Mouse (Mus musculus): Measurements from ENCODE around the gene Poglut1. TPM values are rescaled to one million over a fixed set of nuclear protein-coding genes. Genes with fewer than 3 reads are reported as not detected.

Poglut1 gene
- polyA plus RNA-seq, 1 experiment, result 0.08 TPM

DNA sequence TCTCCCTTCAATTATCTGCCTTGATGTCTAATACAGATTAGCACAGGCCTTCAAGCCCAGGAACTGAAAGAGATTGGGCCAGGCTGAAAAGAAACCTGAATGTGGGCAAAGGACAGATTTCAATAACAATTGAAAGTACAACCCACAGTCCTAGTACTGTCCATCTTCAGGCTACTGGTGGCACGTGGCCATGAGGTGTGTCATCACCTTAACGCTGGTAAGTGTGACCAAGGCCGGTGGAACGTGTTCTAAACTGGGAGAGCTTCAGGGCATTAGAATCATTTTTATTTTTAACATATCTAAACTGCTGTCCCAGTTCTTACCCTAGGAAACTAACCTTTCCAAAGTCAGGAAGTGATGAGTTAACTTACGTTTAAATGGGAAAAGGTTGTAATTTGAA, 37.1 kb upstream of the Poglut1 start:
- no peak overlapping the region for H3K4me3 ChIP-seq (replicated peaks)
- H3K9me3 ChIP-seq (ENCODE audit: control insufficient read depth, low read length), result no peaks in the 10 kb centered on the region
- H3K4me1 ChIP-seq (ENCODE audit: control insufficient read depth), result peaks cover 8% of the 10 kb centered on the region
- no peaks in the 10 kb centered on the region for H3K27me3 ChIP-seq (ENCODE audit: control insufficient read depth)
- H3K36me3 ChIP-seq (ENCODE audit: control insufficient read depth), result peaks cover 84% of the 10 kb centered on the region
- TF ChIP-seq TAL1 (IDR thresholded peaks at IDR 0.05; ENCODE audit: low read length) (no peak), GATA1 (IDR thresholded peaks at IDR 0.05; ENCODE audit: low read length) (no peak)

DNA sequence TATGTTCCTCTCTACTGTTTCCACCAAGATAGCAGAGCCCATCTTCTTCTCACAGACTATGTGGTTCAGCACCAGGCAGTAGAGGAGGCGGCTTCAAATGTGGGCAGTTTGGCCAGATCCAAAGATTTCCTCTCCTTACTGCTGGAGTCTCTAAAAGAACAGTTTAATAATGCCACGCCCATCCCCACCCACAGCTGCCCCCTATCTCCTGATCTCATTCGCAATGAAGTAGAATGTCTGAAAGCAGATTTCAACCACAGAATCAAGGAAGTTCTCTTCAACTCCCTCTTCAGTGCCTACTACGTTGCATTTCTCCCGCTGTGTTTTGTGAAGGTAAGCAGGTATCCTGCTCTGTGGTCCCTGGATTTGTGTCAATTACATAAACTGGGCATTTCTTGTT, 35.1 kb upstream of the Poglut1 start:
- no peak overlapping the region for H3K4me3 ChIP-seq (replicated peaks)
- TF ChIP-seq GATA1 (IDR thresholded peaks at IDR 0.05; ENCODE audit: low read length) (no peak), TAL1 (IDR thresholded peaks at IDR 0.05; ENCODE audit: low read length) (no peak)
- no peaks in the 10 kb centered on the region for H3K27me3 ChIP-seq (ENCODE audit: control insufficient read depth)
- peaks cover 8% of the 10 kb centered on the region for H3K4me1 ChIP-seq (ENCODE audit: control insufficient read depth)
- peaks cover 85% of the 10 kb centered on the region for H3K36me3 ChIP-seq (ENCODE audit: control insufficient read depth)
- no peaks in the 10 kb centered on the region for H3K9me3 ChIP-seq (ENCODE audit: control insufficient read depth, low read length)

DNA sequence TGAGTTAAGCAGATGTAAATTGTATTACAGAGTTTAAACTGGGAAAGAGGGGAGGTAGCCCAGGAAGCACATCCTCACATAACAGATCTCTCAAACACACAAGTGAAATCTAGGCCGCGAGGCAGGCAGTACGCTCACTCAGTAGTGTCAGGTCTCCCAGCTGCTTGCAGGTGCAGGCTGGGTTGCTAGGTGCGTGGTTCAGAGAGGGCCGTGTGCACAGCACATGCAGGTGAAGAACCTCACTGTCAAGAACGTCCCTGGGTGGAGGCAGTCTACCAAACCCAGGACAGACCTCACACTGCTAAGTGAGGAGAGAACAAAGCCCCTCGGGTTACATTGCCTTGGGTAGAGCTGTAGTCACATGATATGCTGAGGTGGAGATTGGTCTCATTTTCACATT, 34.7 kb upstream of the Poglut1 start:
- H3K36me3 ChIP-seq (ENCODE audit: control insufficient read depth), result peaks cover 90% of the 10 kb centered on the region
- no peaks in the 10 kb centered on the region for H3K9me3 ChIP-seq (ENCODE audit: control insufficient read depth, low read length)
- TF ChIP-seq TAL1 (IDR thresholded peaks at IDR 0.05; ENCODE audit: low read length) (no peak), GATA1 (IDR thresholded peaks at IDR 0.05; ENCODE audit: low read length) (no peak)
- no peak overlapping the region for H3K4me3 ChIP-seq (replicated peaks)
- H3K27me3 ChIP-seq (ENCODE audit: control insufficient read depth), result no peaks in the 10 kb centered on the region
- peaks cover 8% of the 10 kb centered on the region for H3K4me1 ChIP-seq (ENCODE audit: control insufficient read depth)

DNA sequence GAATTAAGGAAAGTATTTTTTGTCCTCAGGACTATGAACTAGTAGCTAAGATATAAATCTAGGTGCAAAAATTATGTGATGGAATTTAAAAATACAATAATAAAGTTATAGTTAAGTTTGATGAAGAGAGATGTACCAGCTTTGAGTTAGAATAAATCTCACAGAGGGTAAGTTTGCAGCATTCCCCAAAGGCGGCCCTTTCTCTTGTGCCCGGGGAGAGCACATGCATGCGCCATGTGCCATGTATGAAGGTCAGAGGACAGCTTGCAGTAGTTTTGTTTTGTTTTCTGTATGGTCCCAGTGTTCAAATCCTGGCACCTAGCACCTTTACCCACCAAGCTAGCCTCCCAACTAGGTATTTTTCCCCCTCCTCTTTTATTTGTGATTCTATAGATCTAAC, 21.4 kb upstream of the Poglut1 start:
- H3K4me3 ChIP-seq (replicated peaks), result no peak overlapping the region
- no peaks in the 10 kb centered on the region for H3K9me3 ChIP-seq (ENCODE audit: control insufficient read depth, low read length)
- TF ChIP-seq GATA1 (IDR thresholded peaks at IDR 0.05; ENCODE audit: low read length), result no peak
- TF ChIP-seq TAL1 (IDR thresholded peaks at IDR 0.05; ENCODE audit: low read length), result no peak
- no peaks in the 10 kb centered on the region for H3K27me3 ChIP-seq (ENCODE audit: control insufficient read depth)
- no peaks in the 10 kb centered on the region for H3K4me1 ChIP-seq (ENCODE audit: control insufficient read depth)
- H3K36me3 ChIP-seq (ENCODE audit: control insufficient read depth), result peaks cover 61% of the 10 kb centered on the region

DNA sequence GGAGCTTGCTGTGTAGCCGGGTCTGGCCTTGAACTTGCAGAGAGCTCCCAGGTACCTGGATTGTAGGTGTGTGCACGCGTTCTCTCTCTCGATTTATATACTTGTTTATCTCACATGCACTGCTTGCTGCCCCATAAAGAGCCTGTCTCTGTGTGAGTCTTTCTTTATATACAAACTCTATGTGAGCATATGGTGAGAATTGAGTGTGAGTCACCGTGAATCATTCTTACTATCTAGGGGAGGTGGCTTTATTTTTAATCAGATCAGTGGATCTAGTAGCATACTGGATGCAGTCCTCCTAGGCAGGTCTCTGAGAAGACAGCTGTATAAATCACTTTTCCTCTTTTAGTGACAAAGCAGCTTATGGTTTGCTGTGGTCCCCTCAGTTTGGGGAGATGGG, 18.1 kb upstream of the Poglut1 start:
- Histone ChIP-seq H3K4me3 (replicated peaks) (no peak overlapping the region), H3K9me3 (ENCODE audit: control insufficient read depth, low read length) (no peaks in the 10 kb centered on the region), H3K27me3 (ENCODE audit: control insufficient read depth) (no peaks in the 10 kb centered on the region), H3K4me1 (ENCODE audit: control insufficient read depth) (peaks cover 19% of the 10 kb centered on the region), H3K36me3 (ENCODE audit: control insufficient read depth) (peaks cover 56% of the 10 kb centered on the region)
- TF ChIP-seq GATA1 (IDR thresholded peaks at IDR 0.05; ENCODE audit: low read length) (no peak), TAL1 (IDR thresholded peaks at IDR 0.05; ENCODE audit: low read length) (no peak)

DNA sequence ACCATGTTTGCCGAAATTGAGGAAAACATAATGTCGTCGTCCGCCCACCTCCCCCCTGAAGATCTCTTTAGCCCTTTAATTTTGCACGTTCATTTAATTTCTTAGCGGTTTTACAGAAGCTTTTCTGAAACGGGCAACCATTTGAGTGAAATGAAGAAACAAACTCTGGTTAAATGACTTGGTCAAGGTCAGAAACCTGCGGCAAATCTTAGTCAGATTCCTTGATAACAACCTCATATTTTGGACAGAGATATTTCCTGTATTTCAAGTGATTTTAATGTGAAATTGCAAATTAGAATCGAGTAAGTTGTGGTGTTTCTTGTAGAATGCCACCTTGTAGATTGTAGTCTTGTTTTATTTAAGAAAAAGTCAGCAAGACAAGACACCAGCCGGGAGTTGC, 13.5 kb upstream of the Poglut1 start:
- no peaks in the 10 kb centered on the region for H3K9me3 ChIP-seq (ENCODE audit: control insufficient read depth, low read length)
- peak overlapping the region; percentile 99 for H3K4me3 ChIP-seq (replicated peaks)
- H3K27me3 ChIP-seq (ENCODE audit: control insufficient read depth), result peaks cover 15% of the 10 kb centered on the region
- peaks cover 27% of the 10 kb centered on the region for H3K36me3 ChIP-seq (ENCODE audit: control insufficient read depth)
- TF ChIP-seq GATA1 (IDR thresholded peaks at IDR 0.05; ENCODE audit: low read length), result no peak
- peaks cover 31% of the 10 kb centered on the region for H3K4me1 ChIP-seq (ENCODE audit: control insufficient read depth)

DNA sequence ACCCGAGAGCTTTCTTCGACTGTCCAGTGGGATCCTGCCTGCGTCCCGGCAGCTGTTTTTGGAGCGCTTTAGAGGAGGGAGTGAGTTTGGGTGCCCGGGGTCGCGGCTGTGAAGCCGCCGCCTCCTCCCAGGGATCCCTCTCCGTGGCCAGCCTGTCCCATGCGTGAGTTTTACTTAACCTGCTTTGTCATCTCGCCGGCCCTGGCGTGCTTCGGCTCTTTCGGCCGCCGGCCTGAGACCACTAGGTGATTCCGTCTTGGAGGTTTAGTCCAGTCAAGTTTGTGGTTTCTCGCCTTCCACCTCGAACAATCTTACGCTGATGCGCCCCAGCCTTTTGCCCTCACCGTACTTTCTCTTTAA, 12.9 kb upstream of the Poglut1 start:
- no peaks in the 10 kb centered on the region for H3K9me3 ChIP-seq (ENCODE audit: control insufficient read depth, low read length)
- peaks cover 21% of the 10 kb centered on the region for H3K36me3 ChIP-seq (ENCODE audit: control insufficient read depth)
- H3K27me3 ChIP-seq (ENCODE audit: control insufficient read depth), result peaks cover 19% of the 10 kb centered on the region
- peaks cover 31% of the 10 kb centered on the region for H3K4me1 ChIP-seq (ENCODE audit: control insufficient read depth)
- peak overlapping the region; percentile 99 for H3K4me3 ChIP-seq (replicated peaks)
- TF ChIP-seq GATA1 (IDR thresholded peaks at IDR 0.05; ENCODE audit: low read length) (no peak), TAL1 (IDR thresholded peaks at IDR 0.05; ENCODE audit: low read length) (no peak)

DNA sequence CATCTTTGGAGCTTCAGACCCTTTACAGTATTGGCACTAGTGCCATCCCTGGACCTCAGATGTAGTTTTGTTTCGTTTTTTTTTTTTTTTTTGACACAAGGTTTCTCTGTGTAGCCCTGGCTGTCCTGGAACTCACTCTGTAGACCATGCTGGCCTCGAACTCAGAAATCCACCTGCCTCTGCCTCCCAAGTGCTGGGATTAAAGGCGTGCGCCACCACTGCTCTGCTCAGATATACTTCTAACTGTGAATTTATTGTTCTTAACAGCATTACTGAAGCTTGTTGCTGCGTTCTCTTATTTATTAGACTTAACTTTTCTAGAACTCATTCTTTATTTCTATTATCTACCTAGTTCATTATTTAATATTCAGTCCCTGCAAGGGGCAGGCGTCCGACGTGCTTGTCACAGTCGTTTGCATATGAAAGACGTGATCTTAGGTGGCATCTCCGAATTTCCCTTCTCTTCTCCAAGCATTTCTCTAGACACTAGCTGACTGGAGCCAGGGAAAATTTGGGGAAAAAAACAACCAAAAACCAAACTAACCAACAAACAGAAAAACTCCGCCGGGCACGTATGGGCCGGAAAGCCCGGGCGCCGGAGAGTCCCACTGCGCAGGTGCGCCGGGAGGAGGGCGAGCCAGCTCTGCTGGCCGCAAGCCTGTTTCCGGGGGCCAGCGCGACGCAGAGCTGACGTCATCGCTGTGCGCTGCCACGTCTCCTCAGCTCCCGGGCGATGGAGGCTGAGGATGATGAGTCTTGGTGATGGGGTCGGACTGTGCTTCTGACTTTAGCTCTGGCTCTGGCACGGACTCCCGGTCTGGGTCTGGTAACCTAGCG, 12.3 kb upstream of the Poglut1 start:
- TF ChIP-seq TAL1 (IDR thresholded peaks at IDR 0.05; ENCODE audit: low read length) (no peak), GATA1 (IDR thresholded peaks at IDR 0.05; ENCODE audit: low read length) (no peak)
- peaks cover 20% of the 10 kb centered on the region for H3K27me3 ChIP-seq (ENCODE audit: control insufficient read depth)
- H3K4me1 ChIP-seq (ENCODE audit: control insufficient read depth), result peaks cover 31% of the 10 kb centered on the region
- H3K36me3 ChIP-seq (ENCODE audit: control insufficient read depth), result peaks cover 17% of the 10 kb centered on the region
- peak overlapping the region; percentile 99 for H3K4me3 ChIP-seq (replicated peaks)
- H3K9me3 ChIP-seq (ENCODE audit: control insufficient read depth, low read length), result no peaks in the 10 kb centered on the region

DNA sequence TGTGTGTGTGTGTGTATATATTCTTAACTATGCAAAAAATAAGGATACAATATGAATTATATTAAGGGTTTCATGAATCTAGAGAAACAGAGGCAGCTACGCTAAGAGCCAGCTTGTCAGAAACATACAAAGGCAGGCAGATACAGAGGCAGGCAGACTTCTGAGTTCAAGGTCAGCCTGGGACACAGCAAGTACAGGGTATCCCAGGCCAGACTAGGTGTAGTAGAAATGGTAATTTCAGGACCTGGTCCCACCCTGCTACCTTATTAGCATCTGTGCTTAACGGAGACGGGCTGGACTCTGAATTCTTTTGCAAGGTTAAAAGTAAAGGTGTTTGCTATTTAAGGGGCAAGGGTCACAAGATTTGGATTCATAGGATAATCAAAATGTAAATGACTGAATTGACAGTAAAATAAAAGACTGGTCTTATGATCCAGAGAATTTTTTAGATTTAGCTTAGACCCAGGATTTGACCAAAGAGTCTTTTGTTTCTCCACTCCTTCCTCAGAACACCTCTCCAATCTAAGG, 8.2 kb upstream of the Poglut1 start, which contains the start of gene Tmem39a:
Tmem39a (plus strand) TSS at position 478 of the 528 bp plus-strand sequence.
- Histone ChIP-seq H3K4me1 (ENCODE audit: control insufficient read depth) (peaks cover 13% of the 10 kb centered on the region), H3K36me3 (ENCODE audit: control insufficient read depth) (no peaks in the 10 kb centered on the region), H3K9me3 (ENCODE audit: control insufficient read depth, low read length) (no peaks in the 10 kb centered on the region), H3K27me3 (ENCODE audit: control insufficient read depth) (peaks cover 55% of the 10 kb centered on the region), H3K4me3 (replicated peaks) (no peak within 1 kb of the TSS)
- TF ChIP-seq GATA1 (IDR thresholded peaks at IDR 0.05; ENCODE audit: low read length), result no peak
- TF ChIP-seq TAL1 (IDR thresholded peaks at IDR 0.05; ENCODE audit: low read length), result no peak
